In the genomic region with DNA sequence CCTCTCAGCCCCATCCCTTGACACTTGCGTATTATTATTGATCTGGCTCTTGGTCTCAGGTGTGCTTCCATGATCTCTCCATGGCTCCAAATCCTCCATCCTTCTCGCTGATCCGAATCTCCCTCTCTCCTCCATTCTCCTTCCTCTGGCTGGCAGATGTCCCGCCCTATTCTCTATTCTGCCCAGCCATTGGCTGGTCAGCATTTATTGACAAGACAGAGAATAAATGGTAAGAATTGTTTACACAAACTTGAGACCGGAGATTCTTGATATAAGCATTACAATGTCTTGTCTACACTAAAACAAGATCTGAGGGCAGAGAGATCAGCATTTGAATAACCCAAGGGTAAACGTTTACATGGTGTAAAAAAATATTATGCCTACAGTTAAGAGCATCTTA, we compare ENCODE assay signal across 29 mouse cellular contexts. TPM values are rescaled to one million over a fixed set of nuclear protein-coding genes. Genes with fewer than 3 reads are reported as not detected.
DNase-seq lines count a peak whose midpoint lies in the region; ATAC-seq and TF ChIP-seq lines count a peak whose summit lies in the region.
"Had no signal": no experiment of that assay in that cellular context is flagged by ENCODE, and none has a peak within 500 bp of the region (broad histone marks: within the 10 kb centered on the region; RNA-seq: fewer than 3 reads in every experiment).

No protein-coding gene starts in this region.

- 0 out of 2 replicates have a peak overlapping the region, but pooled peaks have one; percentile 10 for H3K4me2 ChIP-seq in hindbrain, postnatal 0 days (ENCODE audit: low read depth, low read length)
- H3K4me2 ChIP-seq in hindbrain, embryonic 11.5 days (replicated peaks; ENCODE audit: low read depth, low read length) = no peak overlapping the region
- no peak overlapping the region for H3K4me2 ChIP-seq in midbrain, embryonic 14.5 days (ENCODE audit: low read length)
- H3K4me2 ChIP-seq in midbrain, embryonic 13.5 days (replicated peaks) = no peak overlapping the region
- H3K4me2 ChIP-seq in forebrain, embryonic 16.5 days (ENCODE audit: low read length) = no peak overlapping the region
- H3K4me2 ChIP-seq: embryonic facial prominence, embryonic 13.5 days; forebrain, embryonic 12.5 days; forebrain, embryonic 15.5 days; heart, embryonic 11.5 days; hindbrain, embryonic 13.5 days had no signal

- intact Hi-C loops in gastrocnemius, postnatal 36 days (cut with DNase I) = loop anchor here (5.0 kb wide), 1 partner anchor 33 kb away; no protein-coding TSS in a partner anchor

- no peak overlapping the region for H3K27ac ChIP-seq in hindbrain, postnatal 0 days
- no peak overlapping the region for H3K27ac ChIP-seq in hindbrain, embryonic 11.5 days (ENCODE audit: low read depth, low read length)
- no peak overlapping the region for H3K27ac ChIP-seq in midbrain, embryonic 14.5 days (replicated peaks; ENCODE audit: low read depth, low read length)
- no peak overlapping the region for H3K27ac ChIP-seq in midbrain, embryonic 13.5 days
- H3K27ac ChIP-seq in forebrain, embryonic 16.5 days (ENCODE audit: low read length) = no peak overlapping the region
- H3K27ac ChIP-seq: embryonic facial prominence, embryonic 10.5 days; embryonic facial prominence, embryonic 13.5 days; forebrain, embryonic 12.5 days; forebrain, embryonic 15.5 days; hindbrain, embryonic 13.5 days had no signal

- H3K36me3 ChIP-seq in hindbrain, postnatal 0 days (ENCODE audit: insufficient read depth, low read length) = no peaks in the 10 kb centered on the region
- H3K36me3 ChIP-seq in hindbrain, embryonic 11.5 days (ENCODE audit: control insufficient read depth, insufficient read depth, low read length) = no peaks in the 10 kb centered on the region
- no peaks in the 10 kb centered on the region for H3K36me3 ChIP-seq in midbrain, embryonic 14.5 days (ENCODE audit: control insufficient read depth, insufficient read depth, low read length)
- no peaks in the 10 kb centered on the region for H3K36me3 ChIP-seq in midbrain, embryonic 13.5 days
- H3K36me3 ChIP-seq in forebrain, embryonic 16.5 days (ENCODE audit: control insufficient read depth, insufficient read depth) = no peaks in the 10 kb centered on the region
- H3K36me3 ChIP-seq: embryonic facial prominence, embryonic 10.5 days; embryonic facial prominence, embryonic 13.5 days; forebrain, embryonic 12.5 days; forebrain, embryonic 15.5 days; G1E; hindbrain, embryonic 13.5 days had no signal

- no peak overlapping the region for H3K4me3 ChIP-seq in hindbrain, postnatal 0 days (ENCODE audit: low read length)
- H3K4me3 ChIP-seq in hindbrain, embryonic 11.5 days (ENCODE audit: low read depth, low read length) = no peak overlapping the region
- no peak overlapping the region for H3K4me3 ChIP-seq in midbrain, embryonic 14.5 days (replicated peaks; ENCODE audit: low read depth, low read length)
- no peak overlapping the region for H3K4me3 ChIP-seq in midbrain, embryonic 13.5 days (replicated peaks)
- no peak overlapping the region for H3K4me3 ChIP-seq in forebrain, embryonic 16.5 days (replicated peaks; ENCODE audit: low read length)
- H3K4me3 ChIP-seq: embryonic facial prominence, embryonic 10.5 days; embryonic facial prominence, embryonic 13.5 days; erythroblast, embryonic 14.5 days; forebrain, embryonic 12.5 days; forebrain, embryonic 15.5 days; hindbrain, embryonic 13.5 days had no signal

- no peaks in the 10 kb centered on the region for H3K4me1 ChIP-seq in hindbrain, postnatal 0 days (ENCODE audit: insufficient read depth, low read length)
- H3K4me1 ChIP-seq in hindbrain, embryonic 11.5 days (replicated peaks; ENCODE audit: control insufficient read depth, insufficient read depth, low read length) = no peaks in the 10 kb centered on the region
- no peaks in the 10 kb centered on the region for H3K4me1 ChIP-seq in midbrain, embryonic 14.5 days (ENCODE audit: control insufficient read depth, insufficient read depth, low read length)
- H3K4me1 ChIP-seq in midbrain, embryonic 13.5 days (replicated peaks) = no peaks in the 10 kb centered on the region; the same call in 1 of the 2 replicates
- no peaks in the 10 kb centered on the region for H3K4me1 ChIP-seq in forebrain, embryonic 16.5 days (replicated peaks; ENCODE audit: control insufficient read depth, insufficient read depth, low read length)
- H3K4me1 ChIP-seq: embryonic facial prominence, embryonic 13.5 days; forebrain, embryonic 12.5 days; forebrain, embryonic 15.5 days; hindbrain, embryonic 13.5 days had no signal

- no peak overlapping the region for H3K9ac ChIP-seq in hindbrain, postnatal 0 days (replicated peaks; ENCODE audit: low read length)
- H3K9ac ChIP-seq in hindbrain, embryonic 11.5 days (ENCODE audit: low read depth, low read length) = no peak overlapping the region
- no peak overlapping the region for H3K9ac ChIP-seq in midbrain, embryonic 14.5 days (replicated peaks; ENCODE audit: low read length)
- no peak overlapping the region for H3K9ac ChIP-seq in midbrain, embryonic 13.5 days (replicated peaks)
- no peak overlapping the region for H3K9ac ChIP-seq in forebrain, embryonic 16.5 days (replicated peaks; ENCODE audit: low read depth, low read length)
- H3K9ac ChIP-seq: embryonic facial prominence, embryonic 13.5 days; forebrain, embryonic 12.5 days; forebrain, embryonic 15.5 days; hindbrain, embryonic 13.5 days had no signal

- DNase-seq in hindbrain, postnatal 0 days (ENCODE audit: low spot score) = no peak
- no peak for DNase-seq in hindbrain, embryonic 11.5 days (ENCODE audit: low spot score)
- DNase-seq in midbrain, embryonic 14.5 days = peak; percentile 7
- peak; percentile 54 for DNase-seq in R1 (ENCODE audit: low read depth, low spot score)
- no peak for DNase-seq in gastrocnemius, postnatal 36 days
- DNase-seq: adrenal gland, postnatal 10 days; adrenal gland, postnatal 36 days; B cell, adult 2 months; cerebellum, adult 2 months; cerebellum, adult 9-11 months; cerebellum, postnatal 36 days; embryo, embryonic 11 days; gastrocnemius, postnatal 10 days; heart, adult 11 months had no signal

- no peaks in the 10 kb centered on the region for H3K27me3 ChIP-seq in hindbrain, postnatal 0 days (ENCODE audit: insufficient read depth, low read length)
- H3K27me3 ChIP-seq in hindbrain, embryonic 11.5 days (ENCODE audit: control insufficient read depth, insufficient read depth, low read length) = no peaks in the 10 kb centered on the region
- H3K27me3 ChIP-seq in midbrain, embryonic 14.5 days (ENCODE audit: control insufficient read depth, insufficient read depth, low read length) = no peaks in the 10 kb centered on the region
- no peaks in the 10 kb centered on the region for H3K27me3 ChIP-seq in midbrain, embryonic 13.5 days
- H3K27me3 ChIP-seq in forebrain, embryonic 16.5 days (replicated peaks; ENCODE audit: control insufficient read depth, insufficient read depth, low read length) = no peaks in the 10 kb centered on the region
- H3K27me3 ChIP-seq: embryonic facial prominence, embryonic 13.5 days; forebrain, embryonic 12.5 days; forebrain, embryonic 15.5 days; hindbrain, embryonic 13.5 days; Patski had no signal

- no peak for TF ChIP-seq CTCF in hindbrain, postnatal 0 days (IDR thresholded peaks at IDR 0.05; ENCODE audit: low read depth)

- no peaks in the 10 kb centered on the region for H3K9me3 ChIP-seq in hindbrain, postnatal 0 days (ENCODE audit: low read length)
- no peaks in the 10 kb centered on the region for H3K9me3 ChIP-seq in hindbrain, embryonic 11.5 days (ENCODE audit: control insufficient read depth, low read length)
- H3K9me3 ChIP-seq in midbrain, embryonic 14.5 days (ENCODE audit: control insufficient read depth, low read length) = no peaks in the 10 kb centered on the region
- no peaks in the 10 kb centered on the region for H3K9me3 ChIP-seq in midbrain, embryonic 13.5 days
- no peaks in the 10 kb centered on the region for H3K9me3 ChIP-seq in forebrain, embryonic 16.5 days (ENCODE audit: control insufficient read depth, low read length)
- H3K9me3 ChIP-seq: embryonic facial prominence, embryonic 10.5 days; embryonic facial prominence, embryonic 13.5 days; forebrain, embryonic 12.5 days; forebrain, embryonic 15.5 days; G1E; hindbrain, embryonic 13.5 days had no signal

- 0 out of 2 replicates have a peak, but pooled peaks have one; percentile 32 for ATAC-seq in hindbrain, postnatal 0 days
- ATAC-seq in hindbrain, embryonic 11.5 days (ENCODE audit: low FRiP score) = no peak
- ATAC-seq in midbrain, embryonic 14.5 days (ENCODE audit: low FRiP score, low TSS enrichment) = no peak
- ATAC-seq in midbrain, embryonic 13.5 days = no peak
- ATAC-seq in forebrain, embryonic 16.5 days = no peak
- ATAC-seq: activated CD4-positive, CD25-positive, alpha-beta regulatory T cell, adult 4 months; forebrain, embryonic 15.5 days; hindbrain, embryonic 16.5 days; inflammation-experienced regulatory T-cells, adult 6 months; intestine, embryonic 16.5 days; Patski had no signal

- WGBS in hindbrain, postnatal 0 days = 52% methylated on average over 6 of the region's 6 CpGs
- 56% methylated on average over 6 of the region's 6 CpGs for WGBS in hindbrain, embryonic 11.5 days
- WGBS in midbrain, embryonic 14.5 days = 62% methylated on average over 6 of the region's 6 CpGs
- 63% methylated on average over 6 of the region's 6 CpGs for WGBS in midbrain, embryonic 13.5 days
- 63% methylated on average over 6 of the region's 6 CpGs for WGBS in forebrain, embryonic 16.5 days

RNA-seq across cellular contexts. Expression of a gene that starts 12.4 kb away (rescaled TPM):
- 67.5 and 73.4 TPM in 2 replicates for total RNA-seq in hindbrain, postnatal 0 days (2014; rRNA removed)
- polyA plus RNA-seq in hindbrain, postnatal 0 days (2015; fragmentation: Nextera tagmentation; extraction: Ambion mirVana) = 74.9 and 75.2 TPM in 2 replicates
- polyA plus RNA-seq in hindbrain, embryonic 11.5 days (2014; fragmentation: Nextera tagmentation; extraction: Ambion mirVana) = 60.4 and 69.0 TPM in 2 replicates
- polyA plus RNA-seq in midbrain, embryonic 14.5 days (2014; fragmentation: Nextera tagmentation; extraction: Ambion mirVana) = 58.2 and 69.3 TPM in 2 replicates
- polyA plus RNA-seq in midbrain, embryonic 13.5 days (2015; fragmentation: Nextera tagmentation; extraction: Ambion mirVana) = 72.2 and 73.0 TPM in 2 replicates
- 10 to 100 TPM; 47.8 to 53.1 TPM for total RNA-seq in gastrocnemius, postnatal 36 days (2021)
- 76.0 and 76.4 TPM in 2 replicates for polyA plus RNA-seq in forebrain, embryonic 16.5 days (2015; fragmentation: Nextera tagmentation; extraction: Ambion mirVana)

Comparison
In these comparisons a context has a peak if more than half of its experiments do, and no peak if none do; other contexts are left out.
1. DNase-seq: peak in midbrain, embryonic 14.5 days (single experiment) and R1 (single experiment); none in hindbrain, postnatal 0 days (single experiment), hindbrain, embryonic 11.5 days (single experiment) and gastrocnemius, postnatal 36 days (0 of 2).